Mouse (Mus musculus): ENCODE results near the gene Cd300ld5.
"Not testable (repeated sequence)": the region's sequence is repeated elsewhere in the genome, so short reads cannot be mapped to it uniquely, and the experiment has no call there.

The Cd300ld5 gene

DNA sequence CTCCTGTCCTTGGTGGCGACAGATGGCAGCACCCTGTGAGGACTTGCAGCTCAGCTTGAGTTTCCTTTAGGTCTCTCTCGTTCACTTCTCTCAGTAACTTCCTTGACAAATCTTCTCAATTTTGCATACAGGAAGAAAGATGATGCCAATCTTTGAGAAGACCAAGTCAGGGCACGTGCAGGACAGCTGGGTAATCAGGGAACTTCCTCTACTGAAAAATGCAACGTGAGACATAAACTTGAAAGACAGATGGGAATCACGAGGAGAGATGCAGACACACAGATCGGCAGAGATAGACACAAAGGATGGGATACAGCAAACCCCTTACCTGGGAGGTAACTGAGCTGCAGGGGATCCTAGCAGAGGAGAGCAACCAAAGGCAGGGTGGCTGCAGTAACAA lies at the start of gene Cd300ld5:
TSS of gene Cd300ld5 (minus strand) at position 101 of the 400 bp plus-strand sequence.
- not testable (repeated sequence) for DNase-seq

DNA sequence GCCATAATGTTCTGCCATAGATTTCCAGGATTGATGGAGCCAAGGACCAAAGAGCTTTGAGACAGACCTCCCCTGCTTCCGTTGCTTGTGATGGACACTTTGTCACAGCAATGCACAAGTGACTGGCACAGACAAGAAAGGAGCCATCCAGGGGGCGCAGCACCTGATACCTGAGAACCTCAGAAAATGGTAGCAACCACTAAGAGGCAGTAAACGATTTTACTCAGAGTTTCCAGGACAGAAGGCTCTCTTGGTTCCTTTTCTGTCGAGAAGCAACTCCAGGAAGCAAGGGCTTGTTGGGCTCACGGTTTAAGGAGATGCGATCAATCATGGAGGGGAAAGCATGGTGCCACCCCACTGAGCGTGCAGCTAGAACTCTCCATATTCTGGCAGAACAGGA lies 48.6 kb upstream of the Cd300ld5 start:
- DNase-seq, result no peak

DNA sequence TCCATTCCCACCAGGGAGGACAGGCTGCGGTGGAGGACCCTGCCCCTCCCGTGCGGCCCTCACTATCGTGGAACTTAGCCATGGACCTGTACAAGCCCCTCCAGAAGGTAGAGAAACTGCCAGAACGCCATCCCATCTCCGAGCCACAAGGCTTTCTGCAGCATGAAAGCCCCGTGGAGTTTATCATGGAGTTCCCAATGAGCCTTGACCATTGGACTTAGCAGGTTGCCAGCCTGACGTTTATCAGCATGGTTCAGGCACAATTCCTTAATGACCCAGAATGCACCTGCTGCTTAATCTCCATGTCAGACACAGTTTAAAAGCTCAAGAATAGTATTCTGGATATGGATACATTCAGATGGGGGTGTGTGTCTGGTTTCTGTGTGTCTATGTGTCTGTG lies 47.5 kb upstream of the Cd300ld5 start:
- DNase-seq, result no peak

DNA sequence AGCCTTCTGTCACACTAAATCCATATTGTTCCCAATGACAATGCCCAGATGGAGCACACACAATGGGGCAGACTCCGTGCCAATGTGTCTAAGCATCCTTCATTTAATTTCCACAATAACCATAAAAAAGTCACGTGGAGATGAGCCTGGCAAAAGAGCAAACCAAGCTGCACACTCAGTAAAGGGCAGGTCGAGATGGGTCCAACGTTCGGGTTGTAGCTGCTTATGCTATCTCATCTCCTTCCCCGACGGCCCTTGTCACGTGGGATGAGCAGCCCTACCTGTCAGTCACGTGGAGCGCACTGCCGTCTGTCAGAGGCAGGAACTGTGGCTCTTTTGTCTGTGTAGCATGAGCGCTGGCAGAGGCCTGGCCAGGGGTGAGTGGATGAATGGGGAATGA lies 47.0 kb upstream of the Cd300ld5 start:
- DNase-seq, result no peak

DNA sequence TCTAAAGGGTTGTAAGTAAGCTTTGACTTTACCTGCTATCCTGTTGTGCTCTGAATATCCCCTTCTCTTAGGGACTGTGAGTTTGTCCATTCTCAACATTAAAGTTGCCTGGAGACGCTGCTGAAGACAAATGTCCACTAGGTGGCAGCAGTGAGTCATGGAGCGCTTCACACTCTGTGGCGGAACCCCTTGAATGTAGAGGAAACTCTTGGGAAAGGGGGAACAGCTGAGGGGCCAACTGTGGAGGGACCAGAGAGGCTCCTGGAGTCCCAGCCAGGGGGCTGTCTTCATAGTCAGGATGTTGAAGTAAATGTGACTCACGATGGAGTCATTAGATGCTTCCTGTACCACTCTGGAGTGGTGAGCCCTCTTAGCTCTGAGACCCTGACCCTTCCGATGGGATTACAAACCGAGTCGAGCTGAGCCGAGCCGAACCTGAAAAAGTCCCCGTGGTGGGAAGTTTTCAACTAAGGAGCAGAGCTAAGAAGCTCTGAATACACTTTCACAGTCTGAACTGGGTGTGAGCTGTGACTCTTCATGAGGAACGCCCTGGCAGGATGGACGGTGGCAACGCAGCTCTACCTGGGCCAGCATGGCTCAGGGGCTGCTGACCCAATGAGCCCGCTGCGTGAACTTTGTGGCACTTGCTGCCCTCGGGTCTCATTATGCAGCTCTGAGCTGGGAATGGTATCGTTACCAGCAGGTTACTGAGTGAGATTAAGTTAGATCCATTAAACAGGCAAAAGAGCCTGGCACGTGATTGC lies 46.0 kb upstream of the Cd300ld5 start:
- DNase-seq, result peak; percentile 49 to 51

DNA sequence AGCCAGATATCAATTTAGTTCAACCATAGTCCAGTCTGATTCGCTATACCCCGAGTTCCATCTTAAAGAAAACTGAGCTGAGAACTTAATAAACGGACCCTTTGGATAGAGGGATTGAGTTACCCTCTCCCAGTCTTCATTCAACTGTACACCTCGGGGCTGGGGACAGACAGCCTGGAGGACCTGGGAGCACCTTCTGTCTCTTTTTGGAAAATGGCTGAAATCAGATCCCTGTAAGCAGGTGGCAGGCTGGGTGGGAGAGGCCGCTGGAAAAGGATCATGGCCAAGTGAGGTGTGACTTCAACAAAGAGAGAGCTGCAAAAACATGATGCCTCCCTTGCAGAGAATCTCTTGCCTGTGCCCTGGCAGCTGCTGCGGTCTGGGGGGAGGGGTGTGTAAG lies 44.6 kb upstream of the Cd300ld5 start:
- DNase-seq, result no peak

DNA sequence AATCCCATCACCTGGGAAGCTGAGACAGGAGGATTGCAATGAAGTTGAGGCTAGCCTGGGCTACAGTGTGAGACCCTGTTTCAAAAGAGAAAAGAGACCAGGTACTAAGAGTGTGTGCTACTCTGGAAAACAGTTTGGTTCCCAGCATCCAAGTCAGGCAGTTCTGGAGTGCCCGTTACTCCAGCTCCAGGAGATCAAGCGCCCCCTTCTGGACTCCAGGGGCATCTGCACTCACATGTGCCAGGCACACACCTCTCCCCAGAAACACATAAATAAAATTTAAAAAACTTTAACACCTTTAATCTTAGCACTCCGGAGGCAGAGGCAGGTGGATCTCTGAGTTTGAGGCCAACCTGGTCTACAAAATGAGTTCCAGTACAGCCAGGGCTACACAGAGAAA lies 43.8 kb upstream of the Cd300ld5 start:
- DNase-seq, result no peak

DNA sequence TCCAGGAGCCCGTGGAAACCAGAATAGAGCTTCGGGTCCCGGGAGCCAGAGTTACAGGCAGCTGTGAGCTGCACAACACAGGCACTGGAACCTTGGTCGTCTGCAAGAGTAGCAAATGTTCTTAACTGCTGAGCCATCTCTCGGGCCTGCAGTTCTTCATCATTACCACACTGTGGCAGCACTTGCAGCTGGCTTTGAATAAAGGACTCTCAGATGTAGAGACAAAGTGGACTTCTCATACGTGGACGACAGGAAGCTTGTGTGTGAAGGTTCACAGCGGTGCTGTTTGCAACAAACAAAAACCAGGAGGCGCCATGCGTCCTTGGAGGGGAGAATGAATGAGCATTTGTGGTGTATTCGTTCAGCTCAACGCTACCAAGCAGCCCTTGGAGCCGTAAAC lies 43.3 kb upstream of the Cd300ld5 start:
- peak; percentile 23 to 31 for DNase-seq

DNA sequence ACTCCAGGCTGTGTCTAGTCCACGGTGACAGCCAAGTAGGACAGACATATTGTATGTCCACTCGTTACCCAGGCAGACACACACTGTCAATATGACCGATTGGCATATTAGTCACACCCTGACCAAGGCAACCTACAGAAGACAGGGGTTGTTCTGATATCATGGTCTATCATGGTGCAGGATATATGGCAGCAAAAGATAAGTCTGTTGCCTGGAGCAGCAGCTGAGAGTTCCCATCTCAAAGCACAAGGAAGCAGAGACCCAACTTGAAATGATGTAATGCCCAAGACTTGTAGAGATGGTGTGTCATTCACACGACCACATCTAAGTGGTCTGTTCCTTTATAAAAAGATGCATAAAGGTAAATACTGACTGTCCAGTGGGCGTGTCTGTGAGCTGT lies 41.1 kb upstream of the Cd300ld5 start:
- no peak for DNase-seq

DNA sequence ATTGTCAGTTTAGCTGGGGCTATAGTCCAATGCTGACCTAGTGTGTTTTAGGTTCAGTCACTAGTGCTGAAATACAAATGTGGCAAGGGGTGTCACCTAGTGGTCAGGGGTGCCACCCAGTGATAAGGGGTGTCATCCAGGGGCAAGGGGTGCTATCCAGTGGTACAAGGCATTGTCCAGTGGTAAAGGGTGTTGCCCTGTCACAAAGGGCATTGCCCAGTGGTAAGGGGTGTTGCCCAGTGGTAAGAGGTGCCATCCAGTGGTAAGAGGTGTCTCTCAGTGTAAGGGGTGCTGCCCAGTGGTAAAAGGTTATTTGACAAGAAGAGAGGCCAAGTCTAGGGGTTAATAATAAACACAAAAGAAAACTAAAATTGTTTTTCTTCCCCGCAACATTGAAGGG lies 39.9 kb upstream of the Cd300ld5 start:
- DNase-seq, result no peak

DNA sequence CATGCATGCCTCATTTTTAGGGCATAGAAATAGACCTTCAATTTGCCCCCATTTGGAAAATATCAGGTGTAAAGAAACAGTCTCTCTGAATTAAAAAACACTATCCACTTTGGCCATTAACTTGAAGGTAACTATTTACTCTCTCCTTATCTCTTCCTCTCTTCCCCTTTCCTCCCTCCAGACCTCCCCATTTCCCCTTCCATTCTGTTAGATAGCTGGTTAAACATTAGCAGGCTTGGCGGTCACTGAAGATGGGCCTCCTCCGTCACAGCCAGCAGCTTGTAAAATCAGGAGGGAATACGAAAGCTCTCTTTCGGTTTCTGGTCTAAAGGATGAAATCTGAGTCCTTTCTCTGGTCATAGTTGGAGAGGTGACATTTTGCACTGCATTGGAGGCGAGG lies 38.3 kb upstream of the Cd300ld5 start:
- no peak for DNase-seq

DNA sequence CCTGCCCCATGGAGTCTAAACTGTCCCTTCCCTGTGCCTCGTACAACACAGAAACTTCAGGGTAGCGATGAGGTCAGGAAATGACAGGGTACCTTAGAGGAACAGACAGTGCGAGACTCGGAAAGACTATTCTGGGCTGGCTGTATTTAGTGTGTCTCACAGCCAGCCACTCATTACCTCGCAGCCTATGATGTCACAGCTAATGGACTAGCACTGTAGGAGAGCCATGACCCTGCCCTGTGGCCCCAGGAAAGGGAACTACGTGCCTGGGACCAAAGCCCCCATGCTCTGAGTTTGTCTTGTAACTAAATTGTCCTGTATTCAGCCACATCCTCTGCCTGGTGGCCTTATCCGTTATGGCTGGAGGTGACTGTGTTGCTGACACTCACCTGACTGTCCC lies 37.8 kb upstream of the Cd300ld5 start:
- DNase-seq, result no peak

DNA sequence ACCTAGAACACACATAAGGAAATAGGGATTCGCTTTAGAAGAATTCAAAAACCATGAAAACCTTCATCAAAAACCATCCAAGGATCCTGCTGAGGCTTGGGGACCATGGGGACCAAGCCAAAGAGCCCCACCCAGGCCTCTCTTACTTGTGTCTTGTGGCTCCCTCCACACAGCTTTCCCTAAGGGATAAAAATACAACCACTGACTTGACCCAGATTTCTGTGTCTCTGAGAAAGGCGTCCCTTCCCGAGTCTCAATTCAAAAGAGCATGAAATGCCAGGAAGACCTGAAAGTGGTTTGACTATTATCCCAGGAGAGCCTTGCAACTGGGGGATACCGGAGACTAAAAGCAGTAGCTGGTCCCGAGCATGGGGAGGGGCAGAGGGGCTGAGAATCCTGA lies 35.4 kb upstream of the Cd300ld5 start:
- DNase-seq, result no peak

DNA sequence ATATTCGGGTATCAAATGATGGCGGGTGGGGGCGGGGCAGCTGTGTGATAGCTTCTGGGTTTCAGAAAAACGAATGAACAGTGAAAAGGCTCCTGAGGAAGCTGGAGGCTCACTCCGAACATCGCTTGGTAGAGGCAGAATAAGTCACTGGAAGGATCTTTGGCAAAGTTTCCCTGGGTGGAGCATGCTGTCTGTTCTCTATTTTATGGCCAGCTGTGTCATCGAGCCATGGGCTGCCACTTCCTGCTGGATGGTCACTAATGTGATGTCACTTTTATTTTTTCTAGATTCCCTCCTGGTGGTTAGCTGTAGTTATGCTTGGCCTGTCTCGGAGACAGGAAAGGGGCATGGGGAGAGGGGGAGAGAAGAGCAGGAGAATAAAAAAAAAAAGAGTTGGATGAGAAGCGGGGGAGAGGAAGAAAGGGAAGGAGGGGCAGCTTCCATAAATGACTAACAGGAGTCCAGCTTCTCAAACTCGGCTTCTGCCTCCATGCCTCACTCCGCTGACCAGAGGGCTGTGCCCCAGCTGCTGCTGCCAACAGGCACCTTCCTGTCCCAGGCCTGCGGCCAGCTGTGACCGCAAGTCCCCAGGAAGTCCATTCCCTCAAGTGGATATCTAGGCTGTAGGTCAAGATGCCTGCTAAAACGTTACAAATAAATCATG lies 34.2 kb upstream of the Cd300ld5 start:
- no peak for DNase-seq

DNA sequence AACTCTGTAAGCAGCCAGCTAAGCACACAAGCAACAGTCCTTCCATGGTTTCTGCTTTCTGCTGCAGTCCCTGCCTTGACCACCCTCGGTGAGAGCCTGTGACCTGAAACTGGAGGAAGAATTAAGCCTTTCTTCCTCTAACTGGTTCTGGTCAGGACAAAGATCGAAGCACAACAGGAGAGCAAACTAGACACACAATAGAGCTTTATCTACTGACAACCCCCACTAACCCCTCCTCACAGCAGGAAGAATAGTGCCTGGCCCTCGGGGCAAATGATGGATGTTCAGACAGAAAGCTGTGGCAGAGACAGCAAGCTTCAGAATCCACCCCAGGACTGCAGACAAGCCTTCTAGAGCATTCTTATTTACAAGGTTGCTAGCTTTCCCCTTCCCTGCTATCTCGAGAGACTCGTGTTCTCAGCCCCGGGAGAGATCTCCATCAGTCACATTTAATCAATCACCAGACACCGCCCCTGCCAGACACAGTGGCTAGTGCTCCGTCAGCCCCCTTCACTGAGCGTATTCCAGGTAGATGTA lies 33.5 kb upstream of the Cd300ld5 start:
- no peak for DNase-seq

DNA sequence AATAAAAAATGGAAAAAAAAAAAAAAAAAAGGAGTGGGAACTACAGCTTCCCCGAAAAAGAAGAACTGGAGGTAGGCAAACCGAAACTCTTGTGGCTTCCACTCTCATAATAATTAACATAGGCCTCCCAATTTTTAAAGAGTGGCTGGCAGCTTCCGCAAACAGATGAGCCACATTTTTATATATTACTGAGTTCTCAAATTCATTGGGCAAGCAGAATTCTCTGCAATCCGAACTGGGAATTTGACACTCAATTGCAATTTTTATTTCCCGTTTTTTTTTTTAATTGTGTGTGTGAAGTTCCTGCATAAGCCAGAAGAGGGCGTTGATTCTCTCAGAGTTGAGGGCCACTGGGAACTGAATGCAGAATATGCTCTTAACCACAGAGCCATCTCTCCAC lies 29.2 kb upstream of the Cd300ld5 start:
- no peak for DNase-seq

DNA sequence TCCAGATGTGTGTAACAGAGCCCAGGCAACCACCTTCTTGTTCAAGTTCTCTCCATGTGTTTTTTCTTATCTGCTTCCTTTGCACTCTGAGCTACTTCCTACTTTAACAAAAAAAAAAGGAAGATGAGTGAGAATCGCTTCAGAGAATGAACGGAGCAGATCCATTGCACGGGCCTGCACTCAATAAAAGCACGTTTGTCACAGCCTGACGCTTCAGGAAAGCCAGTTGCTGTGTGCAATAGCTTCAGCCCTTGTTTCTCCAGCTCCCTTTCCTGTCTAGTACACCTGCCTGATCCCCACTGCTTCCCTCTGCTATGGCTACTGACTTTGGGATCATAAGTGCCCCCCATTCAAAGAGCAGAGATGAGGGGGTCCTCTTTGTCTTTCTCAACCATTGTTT lies 24.5 kb upstream of the Cd300ld5 start, which contains the start of gene Cd300e:
TSS of gene Cd300e (minus strand) at position 101 of the 400 bp plus-strand sequence.
- no peak for DNase-seq

DNA sequence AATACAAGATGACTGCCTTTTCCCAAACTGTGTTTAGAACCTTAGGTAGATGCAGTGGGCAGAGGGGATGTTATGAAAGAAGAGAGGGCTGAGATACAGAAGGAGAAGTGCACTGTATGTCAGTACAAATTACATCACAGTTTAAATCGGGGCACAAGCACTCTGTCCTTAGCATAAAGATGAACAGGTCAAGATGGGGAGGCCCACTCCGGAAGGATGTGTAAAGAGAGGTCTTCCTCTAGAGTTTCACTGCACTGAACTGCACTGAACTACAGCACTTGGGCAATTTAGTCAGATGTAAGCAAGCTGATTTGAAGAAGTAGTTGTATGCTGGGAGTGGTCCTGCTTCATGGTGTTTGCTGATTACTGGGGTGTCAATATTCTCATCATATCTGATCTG lies 22.2 kb upstream of the Cd300ld5 start:
- DNase-seq, result no peak

DNA sequence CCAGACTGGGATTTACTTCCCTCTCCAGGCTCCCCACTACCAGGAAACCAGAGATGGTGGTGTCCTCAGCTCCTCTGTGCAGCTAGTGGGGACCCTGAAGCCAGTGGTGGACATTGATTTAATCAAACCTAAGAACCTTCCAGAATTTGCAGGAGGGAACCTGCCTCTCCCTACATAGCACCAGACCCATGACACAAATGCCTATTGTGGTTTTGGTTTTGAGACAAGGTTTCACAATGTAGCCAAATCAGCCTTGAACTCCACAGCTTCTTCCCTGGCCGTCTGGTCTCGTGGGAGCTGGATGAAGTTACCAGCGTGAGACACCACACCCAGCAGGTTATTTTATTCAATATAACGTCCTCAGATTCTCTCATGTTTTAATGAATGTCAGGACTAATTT lies 21.1 kb upstream of the Cd300ld5 start:
- DNase-seq, result no peak

DNA sequence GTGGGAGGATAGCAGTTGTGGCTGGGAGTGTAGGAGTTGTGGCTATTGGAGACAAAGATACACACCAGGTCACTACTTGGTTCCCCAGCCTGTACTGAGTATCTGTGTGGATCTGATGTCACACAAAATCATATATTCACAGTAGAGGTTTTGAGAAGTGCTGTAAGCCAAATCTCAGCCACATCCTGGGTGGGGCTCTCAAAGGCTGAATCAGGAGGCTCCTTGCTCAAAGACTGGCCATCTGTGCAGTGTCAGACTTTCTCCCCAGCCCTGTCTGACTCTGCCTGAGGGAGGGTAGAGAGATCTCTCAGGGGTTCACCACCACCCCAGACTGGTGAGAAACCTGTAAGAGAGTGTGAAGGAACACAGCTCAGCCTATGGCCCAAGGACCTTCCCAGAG lies 17.0 kb upstream of the Cd300ld5 start:
- no peak for DNase-seq

DNA sequence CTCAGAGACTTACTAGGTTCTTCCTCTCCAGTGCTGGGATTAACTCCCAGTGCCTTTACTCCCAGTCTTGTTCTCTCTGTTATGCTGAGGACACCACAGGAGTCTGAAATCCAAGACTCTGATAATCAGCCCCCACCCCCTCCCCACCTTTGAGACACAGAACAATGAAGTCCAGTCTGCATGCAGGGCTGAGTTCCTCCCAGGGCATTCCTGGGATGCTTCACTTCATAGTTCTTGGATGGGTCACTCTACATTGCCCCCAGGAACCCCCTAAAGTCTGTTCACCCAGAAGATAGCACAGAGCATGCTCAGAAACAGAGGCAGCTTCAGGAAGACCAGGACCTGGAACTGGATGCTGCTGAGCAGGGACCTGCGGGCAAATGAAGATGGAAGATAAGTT lies 15.4 kb upstream of the Cd300ld5 start:
- no peak for DNase-seq

DNA sequence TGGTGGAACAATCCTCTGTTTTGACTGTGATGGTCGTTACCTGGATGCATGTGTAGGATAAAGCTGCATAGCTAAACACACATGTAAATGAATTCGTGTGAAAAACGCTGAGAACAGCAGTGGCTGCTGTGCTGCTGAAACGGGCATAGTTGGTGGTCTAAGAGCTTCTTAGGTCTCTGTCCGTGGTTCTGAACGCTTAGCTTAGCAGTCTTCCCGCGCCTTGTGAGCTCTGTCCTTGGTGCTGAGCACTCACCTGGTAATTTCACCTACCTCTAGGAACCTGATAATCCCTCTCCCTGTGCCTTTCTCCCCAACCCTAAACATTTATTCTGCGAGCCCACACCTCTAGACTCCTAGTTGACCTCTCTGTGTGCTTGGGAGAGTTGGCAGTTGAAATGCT lies 14.6 kb upstream of the Cd300ld5 start:
- peak; percentile 24 to 43 for DNase-seq

DNA sequence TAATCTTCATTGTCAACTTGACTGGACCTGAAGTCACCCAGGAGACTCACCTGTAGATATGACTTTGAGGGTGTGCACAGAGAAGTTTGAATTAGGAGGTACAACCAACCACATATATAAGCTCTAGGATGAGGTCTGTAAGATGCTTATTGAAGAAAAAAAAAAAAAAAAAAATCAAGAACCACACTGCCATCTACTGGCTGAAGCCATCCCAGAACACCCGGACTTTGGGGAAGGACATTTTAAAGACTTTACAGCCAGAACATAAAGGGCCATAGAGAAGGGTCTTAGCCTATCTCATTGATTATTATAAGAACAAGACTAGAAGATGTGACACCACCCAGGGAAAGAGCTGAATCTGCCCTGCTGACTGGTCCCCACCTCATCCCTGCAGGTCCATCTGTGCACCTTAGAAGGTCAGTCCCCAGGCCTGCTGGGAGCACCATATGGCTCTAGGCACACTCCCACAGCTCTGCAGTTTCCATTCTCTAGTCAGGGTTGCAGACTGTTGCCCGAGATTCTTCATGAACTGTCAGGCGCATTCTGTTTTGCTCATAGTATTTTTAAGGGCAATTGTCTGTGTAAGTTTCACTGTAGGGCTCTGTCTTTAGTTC lies 11.8 kb upstream of the Cd300ld5 start:
- DNase-seq, result no peak

DNA sequence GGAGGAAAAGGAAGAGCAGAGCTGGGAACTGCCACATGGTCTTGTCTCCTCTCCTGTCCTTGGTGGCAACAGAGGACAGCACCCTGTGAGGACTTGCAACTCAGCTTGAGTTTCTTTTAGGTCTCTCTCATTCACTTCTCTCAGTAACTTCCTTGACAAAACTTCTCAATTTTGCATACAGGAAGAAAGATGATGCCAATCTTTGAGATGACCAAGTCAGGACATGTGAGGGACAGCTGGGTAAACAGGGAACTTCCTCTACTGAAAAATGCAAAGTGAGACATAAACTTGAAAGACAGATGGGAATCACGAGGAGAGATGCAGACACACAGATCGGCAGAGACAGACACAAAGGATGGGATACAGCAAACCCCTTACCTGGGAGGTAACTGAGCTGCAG lies 10.7 kb upstream of the Cd300ld5 start, which contains the start of gene Cd300ld3:
TSS of gene Cd300ld3 (minus strand) at position 151 of the 400 bp plus-strand sequence.
- DNase-seq, result no peak
